Comparison of ENCODE assay signal across 21 mouse cellular contexts in genomic region chr10:41821171-41821570, GRCm38 (mm10). TPM values are rescaled to one million over a fixed set of nuclear protein-coding genes. Genes with fewer than 3 reads are reported as not detected.
A peak's percentile ranks its signal among the peaks of the same experiment; 100 is the strongest.
DNase-seq lines count a peak whose midpoint lies in the region; ATAC-seq and TF ChIP-seq lines count a peak whose summit lies in the region.
"Had no signal": no experiment of that assay in that cellular context is flagged by ENCODE, and none has a peak within 500 bp of the region (broad histone marks: within the 10 kb centered on the region; RNA-seq: fewer than 3 reads in every experiment).

No protein-coding gene starts in this region.

- no peak for DNase-seq in heart, adult 2 months
- no peak for DNase-seq in heart, adult 18-20 months
- DNase-seq in liver, adult 2 months (ENCODE audit: extremely low read depth, low read depth, low spot score): peak; percentile 63
- DNase-seq: adrenal gland, adult 2 months; adrenal gland, postnatal 14 days; cerebellum, adult 11 months; cerebellum, adult 2 months; cerebellum, adult 9-11 months; forebrain, postnatal 0 days; gastrocnemius, postnatal 10 days had no signal

- H3K27ac ChIP-seq in heart, adult 2 months: peak overlapping the region; percentile 58
- H3K27ac ChIP-seq in liver, adult 2 months (replicated peaks; ENCODE audit: insufficient read depth, low read depth, low read length): no peak overlapping the region
- no peak overlapping the region for H3K27ac ChIP-seq in liver, embryonic 12.5 days
- no peak overlapping the region for H3K27ac ChIP-seq in intestine, postnatal 0 days (ENCODE audit: low read depth, low read length)
- peak overlapping the region; percentile 7; the same call in 1 of the 2 replicates for H3K27ac ChIP-seq in olfactory bulb, adult 2 months (ENCODE audit: insufficient read depth, low read depth, low read length)
- H3K27ac ChIP-seq: embryonic facial prominence, embryonic 12.5 days; embryonic facial prominence, embryonic 15.5 days; heart, embryonic 15.5 days; hindbrain, embryonic 12.5 days; hindbrain, embryonic 15.5 days had no signal

- TF ChIP-seq CTCF in heart, adult 2 months (IDR thresholded peaks at IDR 0.05): no peak
- no peak for TF ChIP-seq CTCF in liver, adult 2 months (IDR thresholded peaks at IDR 0.05; ENCODE audit: low read depth, low read length)
- no peak for TF ChIP-seq CTCF in intestine, postnatal 0 days (IDR thresholded peaks at IDR 0.05; ENCODE audit: low read depth)
- TF ChIP-seq CTCF in olfactory bulb, adult 2 months (IDR thresholded peaks at IDR 0.05; ENCODE audit: insufficient read depth, low read depth, low read length): no peak

- H3K4me1 ChIP-seq in heart, adult 2 months (ENCODE audit: control insufficient read depth, insufficient read depth, low read length): peaks cover 11% of the 10 kb centered on the region
- H3K4me1 ChIP-seq in liver, adult 2 months (ENCODE audit: control insufficient read depth, insufficient read depth, low read length): no peaks in the 10 kb centered on the region
- H3K4me1 ChIP-seq in liver, embryonic 12.5 days: peaks cover 9% of the 10 kb centered on the region
- peaks cover 5% of the 10 kb centered on the region; the same call in 1 of the 2 replicates for H3K4me1 ChIP-seq in intestine, postnatal 0 days (replicated peaks; ENCODE audit: control insufficient read depth, insufficient read depth, low read length)
- H3K4me1 ChIP-seq in olfactory bulb, adult 2 months (ENCODE audit: control insufficient read depth, insufficient read depth, low read length): peaks cover 7% of the 10 kb centered on the region
- H3K4me1 ChIP-seq: embryonic facial prominence, embryonic 12.5 days; embryonic facial prominence, embryonic 15.5 days; hindbrain, embryonic 12.5 days; hindbrain, embryonic 15.5 days had no signal

- no peak overlapping the region for H3K9ac ChIP-seq in heart, adult 2 months (ENCODE audit: low read depth, low read length)
- no peak overlapping the region for H3K9ac ChIP-seq in liver, adult 2 months (ENCODE audit: low read depth, low read length)
- H3K9ac ChIP-seq in liver, embryonic 12.5 days: no peak overlapping the region
- H3K9ac ChIP-seq in intestine, postnatal 0 days (ENCODE audit: low read depth, low read length): no peak overlapping the region
- H3K9ac ChIP-seq: embryonic facial prominence, embryonic 12.5 days; embryonic facial prominence, embryonic 15.5 days; forebrain, postnatal 0 days; heart, embryonic 12.5 days; heart, embryonic 15.5 days; hindbrain, embryonic 12.5 days; hindbrain, embryonic 15.5 days had no signal

- H3K27me3 ChIP-seq in heart, adult 2 months (ENCODE audit: control insufficient read depth, insufficient read depth, low read length): no peaks in the 10 kb centered on the region
- no peaks in the 10 kb centered on the region for H3K27me3 ChIP-seq in liver, adult 2 months (ENCODE audit: control insufficient read depth, insufficient read depth, low read length)
- H3K27me3 ChIP-seq in liver, embryonic 12.5 days (replicated peaks): no peaks in the 10 kb centered on the region
- no peaks in the 10 kb centered on the region for H3K27me3 ChIP-seq in intestine, postnatal 0 days (replicated peaks; ENCODE audit: control insufficient read depth, insufficient read depth, low read length)
- H3K27me3 ChIP-seq: embryonic facial prominence, embryonic 12.5 days; embryonic facial prominence, embryonic 15.5 days; heart, embryonic 12.5 days; heart, embryonic 15.5 days; hindbrain, embryonic 12.5 days; hindbrain, embryonic 15.5 days had no signal

- H3K9me3 ChIP-seq in liver, embryonic 12.5 days (replicated peaks): no peaks in the 10 kb centered on the region
- H3K9me3 ChIP-seq in intestine, postnatal 0 days (ENCODE audit: control insufficient read depth): no peaks in the 10 kb centered on the region
- H3K9me3 ChIP-seq: embryonic facial prominence, embryonic 12.5 days; embryonic facial prominence, embryonic 15.5 days; heart, embryonic 12.5 days; heart, embryonic 15.5 days; hindbrain, embryonic 12.5 days; hindbrain, embryonic 15.5 days had no signal

- H3K79me2 ChIP-seq in heart, adult 2 months (replicated peaks; ENCODE audit: control insufficient read depth, insufficient read depth, low read length): peaks cover 4% of the 10 kb centered on the region
- H3K79me2 ChIP-seq in liver, adult 2 months (ENCODE audit: control insufficient read depth, insufficient read depth, low read length): peaks cover 5% of the 10 kb centered on the region; the same call in 1 of the 2 replicates

- no peak for TF ChIP-seq POLR2A in heart, adult 2 months (IDR thresholded peaks at IDR 0.05; ENCODE audit: insufficient read depth, low read depth, low read length)
- no peak for TF ChIP-seq POLR2A in liver, adult 2 months (IDR thresholded peaks at IDR 0.05; ENCODE audit: extremely low read depth, insufficient read depth, low read length)
- no peak for TF ChIP-seq POLR2A in olfactory bulb, adult 2 months (IDR thresholded peaks at IDR 0.05; ENCODE audit: insufficient read depth, low read depth, low read length)

- WGBS in heart, adult 2 months: 78% methylated on average over 6 of the region's 6 CpGs
- whole genome bisulfite sequencing in liver, adult 2 months: 53% methylated on average over 6 of the region's 6 CpGs
- WGBS in liver, embryonic 12.5 days (ENCODE audit: insufficient replicate concordance): 77% methylated on average over 6 of the region's 6 CpGs
- WGBS in intestine, postnatal 0 days: 73% methylated on average over 6 of the region's 6 CpGs
- 89% methylated on average over 6 of the region's 6 CpGs for WGBS in olfactory bulb, adult 2 months

- H3K4me3 ChIP-seq in heart, adult 2 months: no peak overlapping the region
- H3K4me3 ChIP-seq in liver, adult 2 months (ENCODE audit: insufficient read depth, low read depth, low read length): no peak overlapping the region
- no peak overlapping the region for H3K4me3 ChIP-seq in liver, embryonic 12.5 days
- H3K4me3 ChIP-seq in intestine, postnatal 0 days (ENCODE audit: low read depth, low read length): no peak overlapping the region
- H3K4me3 ChIP-seq in olfactory bulb, adult 2 months (ENCODE audit: insufficient read depth, low read depth, low read length): no peak overlapping the region
- H3K4me3 ChIP-seq: embryonic facial prominence, embryonic 12.5 days; embryonic facial prominence, embryonic 15.5 days; heart, embryonic 12.5 days; heart, embryonic 15.5 days; hindbrain, embryonic 12.5 days; hindbrain, embryonic 15.5 days had no signal

- H3K36me3 ChIP-seq in heart, adult 2 months (ENCODE audit: control insufficient read depth, insufficient read depth, low read length): peaks cover 9% of the 10 kb centered on the region; the same call in 1 of the 2 replicates
- no peaks in the 10 kb centered on the region for H3K36me3 ChIP-seq in liver, adult 2 months (ENCODE audit: control insufficient read depth, insufficient read depth, low read length)
- no peaks in the 10 kb centered on the region for H3K36me3 ChIP-seq in liver, embryonic 12.5 days
- no peaks in the 10 kb centered on the region for H3K36me3 ChIP-seq in intestine, postnatal 0 days (ENCODE audit: control insufficient read depth, insufficient read depth)
- H3K36me3 ChIP-seq: embryonic facial prominence, embryonic 12.5 days; embryonic facial prominence, embryonic 15.5 days; heart, embryonic 12.5 days; heart, embryonic 15.5 days; hindbrain, embryonic 12.5 days; hindbrain, embryonic 15.5 days had no signal

- TF ChIP-seq EP300 in heart, adult 2 months (IDR thresholded peaks at IDR 0.05; ENCODE audit: insufficient read depth, low read depth, low read length): no peak

- intact Hi-C loops in heart, adult 2 months (cut with DNase I): no loop called here

- H3K4me2 ChIP-seq in liver, embryonic 12.5 days: no peak overlapping the region
- H3K4me2 ChIP-seq in intestine, postnatal 0 days (replicated peaks; ENCODE audit: low read depth): no peak overlapping the region
- H3K4me2 ChIP-seq: embryonic facial prominence, embryonic 12.5 days; embryonic facial prominence, embryonic 15.5 days; heart, embryonic 12.5 days; heart, embryonic 15.5 days; hindbrain, embryonic 12.5 days; hindbrain, embryonic 15.5 days had no signal

- no peak for ATAC-seq in liver, embryonic 12.5 days
- peak; percentile 99 for ATAC-seq in intestine, postnatal 0 days
- ATAC-seq: CD4-positive, CD25-positive, alpha-beta regulatory T cell, adult 4 months; forebrain, embryonic 14.5 days; forebrain, postnatal 0 days had no signal

RNA-seq across cellular contexts. Expression of gene Sesn1, which starts 11.4 kb away (rescaled TPM):
- total RNA-seq in heart, adult 2 months (2021): 100 to 1,000 TPM; 120 to 121 TPM
- 47.8 and 79.5 TPM in 2 replicates for polyA plus RNA-seq in heart, adult 2 months (2012; rRNA removed)
- 100 to 1,000 TPM; 135 to 156 TPM for total RNA-seq in heart, adult 18-20 months (2021)
- total RNA-seq in liver, adult 2 months (2014; rRNA removed): 19.9 and 24.6 TPM in 2 replicates
- 5.2 and 5.7 TPM in 2 replicates for polyA plus RNA-seq in liver, adult 2 months (2012; rRNA removed)
- 22.5 and 24.8 TPM in 2 replicates for polyA plus RNA-seq in liver, embryonic 12.5 days (2016; fragmentation: Nextera tagmentation; extraction: Ambion mirVana)
- 26.2 and 27.3 TPM in 2 replicates for polyA plus RNA-seq in intestine, postnatal 0 days (2015; fragmentation: Nextera tagmentation; extraction: Ambion mirVana)
- 184 TPM in 1 of 2 replicates, not detected in the other for polyA plus RNA-seq in olfactory bulb, adult 2 months (2012; ENCODE audit: insufficient read depth, insufficient read length, low replicate concordance, missing spikeins)

RNA-seq across cellular contexts. Expression of gene Cep57l1, which starts 11.5 kb away (rescaled TPM):
- 1 to 10 TPM; 2.3 to 2.5 TPM for total RNA-seq in heart, adult 2 months (2021)
- 0.86 and 1.3 TPM in 2 replicates for polyA plus RNA-seq in heart, adult 2 months (2012; rRNA removed)
- total RNA-seq in heart, adult 18-20 months (2021): 1 to 10 TPM; 2.0 to 2.9 TPM
- total RNA-seq in liver, adult 2 months (2014; rRNA removed): 8.4 and 9.2 TPM in 2 replicates
- 0.82 and 0.83 TPM in 2 replicates for polyA plus RNA-seq in liver, adult 2 months (2012; rRNA removed)
- polyA plus RNA-seq in liver, embryonic 12.5 days (2016; fragmentation: Nextera tagmentation; extraction: Ambion mirVana): 19.9 and 20.0 TPM in 2 replicates
- 5.0 and 5.3 TPM in 2 replicates for polyA plus RNA-seq in intestine, postnatal 0 days (2015; fragmentation: Nextera tagmentation; extraction: Ambion mirVana)
- not detected in 2 replicates for polyA plus RNA-seq in olfactory bulb, adult 2 months (2012; ENCODE audit: insufficient read depth, insufficient read length, low replicate concordance, missing spikeins)

Comparison
In these comparisons a context has a peak if more than half of its experiments do, and no peak if none do; other contexts are left out.
1. H3K27ac ChIP-seq: peak in heart, adult 2 months (single experiment) and olfactory bulb, adult 2 months (single experiment); none in liver, adult 2 months (single experiment), liver, embryonic 12.5 days (single experiment) and intestine, postnatal 0 days (single experiment).